Mouse (Mus musculus) stomach, postnatal 0 days (tissue): ENCODE data around the gene Ncoa4.

Experiments used
- CTCF ChIP-seq: IDR thresholded peaks from 2 replicates; pipeline ENCODE4 v1.5.1; 2016; ENCODE audit warnings: antibody characterized with exemption, low read depth, mild to moderate bottlenecking, moderate library complexity
- EP300 ChIP-seq: optimal IDR thresholded peaks from 2 replicates; pipeline ENCODE3; 2016; ENCODE audit warnings: antibody characterized with exemption

DNA sequence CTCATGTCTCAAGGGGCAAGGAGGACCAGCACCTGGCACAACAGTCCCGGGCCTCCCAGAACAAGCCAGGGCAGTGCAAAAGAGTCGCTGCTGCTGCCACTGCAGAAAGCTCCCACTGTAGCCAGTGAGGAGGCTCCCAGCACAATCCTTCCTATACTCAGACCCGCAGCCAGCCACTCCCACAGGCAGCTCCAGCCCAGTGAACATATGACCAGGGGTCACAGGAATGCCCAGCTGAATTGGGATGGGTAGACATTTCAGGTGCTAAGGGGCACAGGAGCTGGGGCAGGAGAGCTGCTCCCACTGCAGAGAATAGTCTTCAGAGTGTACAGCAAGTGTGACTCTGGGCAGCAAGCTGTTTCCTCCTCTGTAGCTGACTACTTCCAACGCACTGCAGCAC is 14.3 kb upstream of the Ncoa4 start:
- TF ChIP-seq EP300, result no peak
- TF ChIP-seq CTCF, result no peak
